7 mouse cellular contexts compared by ENCODE assay signal in genomic region chr2:57238614-57239165, GRCm38 (mm10). TPM values are rescaled to one million over a fixed set of nuclear protein-coding genes. Genes with fewer than 3 reads are reported as not detected.
DNase-seq lines count a peak whose midpoint lies in the region; TF ChIP-seq lines count a peak whose summit lies in the region.

No protein-coding gene starts in this region.

- H3K4me3 ChIP-seq in lung, adult 2 months (replicated peaks; ENCODE audit: extremely low read depth, low read depth, low read length): peak overlapping the region; percentile 70

- peak; percentile 58 to 64 for DNase-seq in spleen, adult 18-20 months
- DNase-seq in spleen, adult 12 weeks (ENCODE audit: low spot score): no peak
- DNase-seq in c-Kit-positive CD71-negative TER-119-negative erythroid progenitor cells, embryonic 14.5 days (ENCODE audit: low read depth): peak; percentile 41
- peak; percentile 3 for DNase-seq in heart, postnatal 25 days (ENCODE audit: low spot score)
- DNase-seq in lung, adult 2 months: no peak
- peak; percentile 43 for DNase-seq in skeletal muscle tissue, adult 2 months (ENCODE audit: low read depth, low spot score)
- no peak for DNase-seq in cerebellum, postnatal 4 days (ENCODE audit: low spot score in 2 of 2)

- 6% methylated on average over 17 of the region's 17 CpGs for WGBS in lung, adult 2 months

- peaks cover 3% of the 10 kb centered on the region; the same call in 1 of the 2 replicates for H3K4me1 ChIP-seq in lung, adult 2 months (ENCODE audit: control insufficient read depth, insufficient read depth, low read length)

- intact Hi-C loops in heart, postnatal 25 days (cut with DNase I): loop anchor here (1.0 kb wide), 1 partner anchor 115 kb away; no protein-coding TSS in a partner anchor

- TF ChIP-seq POLR2A in lung, adult 2 months (IDR thresholded peaks at IDR 0.05; ENCODE audit: borderline replicate concordance, extremely low read depth, low read depth, low read length): no peak

- no peak for TF ChIP-seq CTCF in lung, adult 2 months (IDR thresholded peaks at IDR 0.05; ENCODE audit: insufficient read depth, low read length)

RNA-seq across cellular contexts. Expression of gene Gpd2, which starts 1.3 kb away (rescaled TPM):
- total RNA-seq in heart, postnatal 25 days (2021): 10 to 100 TPM; 14.6 to 17.4 TPM
- 5.9 and 11.4 TPM in 2 replicates for polyA plus RNA-seq in lung, adult 2 months (2012; rRNA removed)

Comparison
In these comparisons a context has a peak if more than half of its experiments do, and no peak if none do; other contexts are left out.
1. DNase-seq: peak in spleen, adult 18-20 months (2 of 2), c-Kit-positive CD71-negative TER-119-negative erythroid progenitor cells, embryonic 14.5 days (single experiment), heart, postnatal 25 days (single experiment) and skeletal muscle tissue, adult 2 months (single experiment); none in spleen, adult 12 weeks (single experiment), lung, adult 2 months (single experiment) and cerebellum, postnatal 4 days (0 of 2).